Mouse (Mus musculus) stomach, embryonic 14.5 days (tissue): Measurements from ENCODE around the gene Tnk2. TPM values are rescaled to one million over a fixed set of nuclear protein-coding genes. Genes with fewer than 3 reads are reported as not detected.
A peak's percentile ranks its signal among the peaks of the same experiment; 100 is the strongest.
"Not testable (repeated sequence)": the region's sequence is repeated elsewhere in the genome, so short reads cannot be mapped to it uniquely, and the experiment has no call there.

ENCODE experiments used
- ATAC-seq: fragments of 200-750 bp; cut with Nextera tagmentation; 2 replicates; pipeline ENCODE4 v1.8.0; 2017; ENCODE audit warnings: low read depth, moderate TSS enrichment; ENCODE audit not compliant: insufficient number of reproducible peaks, insufficient read depth, low FRiP score
- H3K27ac ChIP-seq: fragments of 300-500 bp; sonication (generic); 2 replicates; pipeline ENCODE4 v1.5.1; 2014; ENCODE audit warnings: mild to moderate bottlenecking, low read length, moderate library complexity, mixed read lengths
- H3K27me3 ChIP-seq: fragments of 300-500 bp; sonication (generic); 2 replicates; pipeline ENCODE4 v1.6.1; 2014; ENCODE audit warnings: low read length, control low read depth, mixed read lengths; ENCODE audit not compliant: control insufficient read depth, insufficient read depth
- H3K36me3 ChIP-seq: fragments of 300-500 bp; sonication (generic); 2 replicates; pipeline ENCODE4 v1.6.1; 2014; ENCODE audit warnings: mild to moderate bottlenecking, control low read depth, low read length, moderate library complexity, mixed read lengths; ENCODE audit not compliant: control insufficient read depth, insufficient read depth
- H3K4me1 ChIP-seq: fragments of 300-500 bp; sonication (generic); 2 replicates; pipeline ENCODE4 v1.6.1; 2014; ENCODE audit warnings: low read length, control low read depth, mixed read lengths; ENCODE audit not compliant: control insufficient read depth, insufficient read depth
- H3K4me2 ChIP-seq: fragments of 300-500 bp; sonication (generic); replicated peaks from 2 replicates; pipeline ENCODE4 v1.6.1; 2014; ENCODE audit warnings: low read depth, low read length, control low read depth
- H3K4me3 ChIP-seq: fragments of 300-500 bp; sonication (generic); 2 replicates; pipeline ENCODE4 v1.5.1; 2014; ENCODE audit warnings: low read depth, low read length, control low read depth
- H3K9ac ChIP-seq: fragments of 300-500 bp; sonication (generic); replicated peaks from 2 replicates; pipeline ENCODE4 v1.6.1; 2014; ENCODE audit warnings: low read depth, mild to moderate bottlenecking, control low read depth, low read length, moderate library complexity, mixed read lengths
- H3K9me3 ChIP-seq: fragments of 300-500 bp; sonication (generic); 2 replicates; pipeline ENCODE4 v1.6.1; 2016; ENCODE audit warnings: low read depth, low read length, control low read depth; ENCODE audit not compliant: control insufficient read depth
- WGBS: fragments of 180-500 bp; shearing (Covaris S2); extraction: QIAGEN DNeasy Blood & Tissue Kit; methylation state at CpG from one replicate; pipeline ENCODE4 v1.1.7; 2014; 5-methylcytosine and 5-hydroxymethylcytosine counted together
- polyA plus RNA-seq: library from polyadenylated mRNA; unstranded; fragments of >200 nt; fragmentation: Nextera tagmentation; extraction: Ambion mirVana; gene quantifications from 2 replicates; pipeline ENCODE4 v1.2.1, GENCODE M21; 2014

Tnk2 gene
- polyA plus RNA-seq, 1 experiment from 2014 or later, result 17.1 TPM

DNA sequence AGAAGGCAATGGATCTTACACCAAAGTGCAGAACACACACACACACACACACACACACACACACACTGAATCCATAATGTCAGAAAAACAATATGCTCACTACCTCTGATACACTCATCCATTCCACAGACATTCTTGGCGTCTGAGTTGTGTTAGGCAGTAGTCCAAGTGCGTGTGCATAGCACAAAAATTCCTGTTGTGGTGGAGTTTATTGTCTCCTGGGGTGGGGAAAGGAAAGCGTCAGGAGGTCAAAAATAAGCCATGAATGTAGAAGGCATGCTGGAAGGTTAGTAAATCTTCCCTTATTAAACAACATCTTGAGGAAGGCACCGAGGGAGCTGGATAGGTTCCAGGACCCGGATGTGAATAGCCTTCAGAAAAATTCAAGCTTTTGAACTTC, 3.6 kb upstream of the Tnk2 start:
- no peaks in the 10 kb centered on the region for H3K9me3 ChIP-seq
- no peak overlapping the region for H3K4me2 ChIP-seq
- H3K36me3 ChIP-seq, result no peaks in the 10 kb centered on the region
- peaks cover 5% of the 10 kb centered on the region; the same call in 1 of the 2 replicates for H3K4me1 ChIP-seq
- 43% methylated on average over 5 of the region's 5 CpGs for WGBS
- H3K4me3 ChIP-seq, result no peak overlapping the region
- no peak for ATAC-seq
- no peak overlapping the region for H3K9ac ChIP-seq
- H3K27me3 ChIP-seq, result no peaks in the 10 kb centered on the region
- H3K27ac ChIP-seq, result no peak overlapping the region

DNA sequence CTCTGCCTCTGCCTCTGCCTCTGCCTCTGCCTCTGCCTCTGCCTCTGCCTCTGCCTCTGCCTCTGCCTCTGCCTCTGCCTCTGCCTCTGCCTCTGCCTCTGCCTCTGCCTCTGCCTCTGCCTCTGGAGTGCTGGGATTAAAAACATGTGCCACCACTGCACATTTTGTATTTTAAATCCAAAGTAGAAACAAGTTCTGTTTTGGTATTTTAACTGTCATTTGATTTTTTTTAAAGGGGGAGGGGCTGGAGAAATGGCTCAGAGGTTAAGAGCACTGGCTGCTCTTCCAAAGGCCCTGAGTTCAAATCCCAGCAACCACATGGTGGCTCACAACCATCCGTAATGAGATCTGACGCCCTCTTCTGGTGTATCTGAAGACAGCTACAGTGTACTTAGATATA, 3.0 kb upstream of the Tnk2 start:
- H3K27ac ChIP-seq, H3K36me3 ChIP-seq, H3K4me3 ChIP-seq, H3K27me3 ChIP-seq, H3K9ac ChIP-seq, ATAC-seq, H3K4me2 ChIP-seq, H3K9me3 ChIP-seq: not testable (repeated sequence)
- 69% methylated on average over 2 of the region's 2 CpGs for WGBS
- H3K4me1 ChIP-seq, result peaks cover 10% of the 10 kb centered on the region

DNA sequence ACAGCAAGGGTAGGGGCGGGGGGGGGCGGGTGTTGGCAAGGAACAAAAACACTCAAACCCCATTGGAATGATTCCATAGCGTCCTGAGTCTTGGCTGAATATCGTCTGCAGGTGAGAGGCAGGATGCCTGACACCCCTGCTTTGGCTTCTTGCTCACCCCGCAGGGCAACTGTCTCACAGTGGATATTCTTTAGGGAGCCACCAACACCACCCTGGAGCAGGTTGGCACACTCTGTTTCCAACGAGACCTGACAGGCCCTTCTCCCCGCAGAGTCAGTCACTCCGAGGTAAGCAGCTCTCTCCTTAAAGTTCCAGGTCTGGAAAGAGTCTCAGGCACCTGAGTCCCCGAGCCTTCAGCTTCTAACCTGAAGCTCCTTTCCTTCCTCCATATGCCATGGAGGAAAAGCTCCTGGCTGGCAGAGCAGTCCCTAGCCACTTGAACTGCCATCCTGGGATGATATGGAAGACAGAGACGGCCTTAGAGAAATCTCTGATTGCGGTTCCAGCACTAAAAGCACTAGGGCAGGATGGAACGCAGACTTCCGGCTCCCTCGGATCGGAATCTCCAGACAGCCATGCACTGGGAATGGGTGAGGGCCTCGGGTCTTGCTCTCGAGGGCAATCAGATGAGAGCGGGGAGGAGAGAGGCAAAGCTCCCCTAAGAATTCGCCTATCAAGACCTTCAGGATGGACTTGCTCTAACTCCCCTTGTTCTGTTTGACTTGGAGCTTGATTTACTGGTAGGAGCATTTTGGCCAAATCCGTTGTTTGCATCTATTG, 2.0 kb upstream of the Tnk2 start:
- Histone ChIP-seq H3K4me1 (peaks cover 17% of the 10 kb centered on the region), H3K27ac (no peak overlapping the region), H3K4me3 (no peak overlapping the region), H3K4me2 (no peak overlapping the region), H3K27me3 (no peaks in the 10 kb centered on the region), H3K9me3 (no peaks in the 10 kb centered on the region), H3K9ac (no peak overlapping the region), H3K36me3 (no peaks in the 10 kb centered on the region)
- ATAC-seq, result no peak
- WGBS, result 57% methylated on average over 19 of the region's 20 CpGs

DNA sequence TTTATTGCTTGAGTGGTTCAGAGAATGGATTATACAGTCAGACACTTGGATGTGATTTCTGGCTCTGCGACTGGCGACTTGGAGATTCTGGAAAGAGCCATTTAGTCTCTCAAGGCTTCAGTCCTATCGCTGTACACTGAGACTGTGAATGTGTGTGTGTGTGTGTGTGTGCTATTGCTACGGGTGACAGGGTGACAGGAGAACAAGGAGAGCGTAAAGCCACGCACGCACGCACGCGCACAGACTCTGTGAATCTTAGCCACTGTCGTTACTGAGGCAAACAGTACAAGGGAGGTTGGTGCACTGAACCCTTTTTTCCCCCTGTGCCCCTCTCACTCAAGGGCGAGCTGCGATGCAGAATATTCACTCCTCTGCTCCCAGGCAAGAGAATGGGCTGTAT, 1.4 kb upstream of the Tnk2 start:
- Histone ChIP-seq H3K4me2 (no peak overlapping the region), H3K4me3 (no peak overlapping the region)
- no peak for ATAC-seq

DNA sequence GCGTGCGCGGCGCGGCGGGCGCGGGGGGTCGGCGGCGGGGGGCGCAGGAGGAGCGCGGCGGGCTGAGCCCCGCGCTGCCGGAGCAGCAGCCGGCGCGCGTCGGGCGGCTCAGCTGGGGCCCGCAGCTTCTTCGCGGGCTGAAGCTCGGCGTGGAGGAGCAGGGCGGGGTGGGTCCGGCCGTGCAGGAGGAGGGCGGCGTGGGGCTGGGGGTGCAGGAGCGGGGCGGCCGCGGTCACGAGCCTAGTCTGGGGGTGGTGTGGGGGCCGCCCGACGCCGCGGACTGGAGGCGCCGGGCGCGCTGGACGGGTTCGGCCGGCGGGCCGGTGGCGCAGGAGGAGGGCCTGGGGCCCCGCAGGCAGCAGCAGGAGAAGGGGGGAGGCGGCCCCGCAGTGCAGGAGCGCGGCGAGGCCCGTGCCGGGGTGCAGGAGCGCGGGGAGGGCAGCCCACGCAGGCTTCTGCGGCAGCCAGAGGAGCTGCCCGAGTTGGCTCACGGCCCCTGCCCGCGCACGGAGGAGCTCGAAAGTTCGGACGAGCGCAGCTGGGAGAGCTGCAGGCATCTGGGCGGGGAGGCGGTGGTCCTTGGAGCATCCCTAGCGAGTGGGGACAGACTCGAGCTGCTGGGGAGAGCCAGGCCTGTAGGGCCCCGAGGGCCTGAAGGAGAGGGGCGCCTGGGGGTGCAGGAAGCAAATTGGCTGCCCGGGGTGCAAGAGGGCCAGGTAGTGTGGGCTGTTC, 561 bp downstream of the Tnk2 start:
- peaks cover 17% of the 10 kb centered on the region for H3K4me1 ChIP-seq
- no peaks in the 10 kb centered on the region for H3K9me3 ChIP-seq
- peak overlapping the region; percentile 89 for H3K27ac ChIP-seq
- no peaks in the 10 kb centered on the region for H3K36me3 ChIP-seq
- H3K4me2 ChIP-seq, result peak overlapping the region; percentile 84
- no peaks in the 10 kb centered on the region for H3K27me3 ChIP-seq
- peak; percentile 68 for ATAC-seq
- peak overlapping the region; percentile 89 for H3K4me3 ChIP-seq
- WGBS, result 1% methylated on average over 71 of the region's 82 CpGs
- H3K9ac ChIP-seq, result peak overlapping the region; percentile 80

More for the DNA sequence above, 1.4 kb upstream of the Tnk2 start:
- H3K27ac ChIP-seq, result no peak overlapping the region
- H3K9ac ChIP-seq, result no peak overlapping the region
- H3K4me1 ChIP-seq, result peaks cover 17% of the 10 kb centered on the region
- H3K27me3 ChIP-seq, result no peaks in the 10 kb centered on the region
- H3K9me3 ChIP-seq, result no peaks in the 10 kb centered on the region
- 59% methylated on average over 13 of the region's 13 CpGs for WGBS
- no peaks in the 10 kb centered on the region for H3K36me3 ChIP-seq

DNA sequence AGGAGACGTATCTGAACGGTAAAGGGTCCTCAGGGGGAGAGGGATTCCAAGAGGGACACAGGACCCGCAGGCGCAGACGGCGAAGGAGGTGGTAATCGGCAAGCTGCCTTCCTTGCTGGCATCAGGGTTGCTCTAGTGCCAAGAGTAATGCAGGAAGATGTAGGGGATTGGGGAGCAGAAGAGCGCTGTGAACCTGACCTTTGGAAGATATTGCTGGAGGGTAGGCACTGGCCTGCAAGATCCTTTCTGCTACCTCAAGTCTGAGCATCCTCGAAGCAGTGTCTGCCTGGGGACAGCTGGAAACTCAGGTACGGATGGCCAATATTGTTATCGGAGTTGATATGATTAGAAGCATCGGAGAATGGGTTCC, 1.1 kb downstream of the Tnk2 start:
- WGBS, result 8% methylated on average over 12 of the region's 12 CpGs
- H3K36me3 ChIP-seq, result no peaks in the 10 kb centered on the region
- no peaks in the 10 kb centered on the region for H3K9me3 ChIP-seq
- H3K4me3 ChIP-seq, result peak overlapping the region; percentile 89
- no peaks in the 10 kb centered on the region for H3K27me3 ChIP-seq
- H3K4me2 ChIP-seq, result peak overlapping the region; percentile 84
- peak overlapping the region; percentile 89; the same call in 1 of the 2 replicates for H3K27ac ChIP-seq
- peaks cover 17% of the 10 kb centered on the region for H3K4me1 ChIP-seq
- ATAC-seq, result no peak
- peak overlapping the region; percentile 80 for H3K9ac ChIP-seq

DNA sequence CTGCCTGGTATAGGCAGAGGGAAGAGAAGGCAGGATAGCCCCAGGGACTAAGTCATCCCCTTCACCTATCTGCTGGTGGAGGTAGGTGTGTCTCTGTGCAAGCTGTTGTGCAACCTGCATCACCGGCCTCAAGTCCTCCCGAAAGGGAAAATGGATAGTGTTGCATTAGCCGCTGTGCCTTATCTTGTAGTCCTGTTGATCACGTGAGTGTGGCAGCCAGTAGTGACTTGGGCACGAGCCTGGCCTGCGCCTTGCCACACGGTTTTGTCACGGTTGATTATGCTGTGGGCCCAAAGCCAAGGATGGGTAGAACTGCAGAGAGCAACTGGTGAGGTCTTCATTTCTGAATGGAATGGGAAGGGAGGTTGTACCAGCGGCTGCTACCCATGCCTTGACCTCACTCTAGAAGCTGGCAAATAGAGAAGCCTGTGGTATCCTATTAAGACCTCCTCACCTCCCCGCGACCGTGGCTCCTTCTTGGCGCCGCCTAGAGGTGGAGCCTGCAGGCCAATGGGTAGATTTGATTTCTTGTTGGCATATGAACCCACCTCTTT, 1.8 kb downstream of the Tnk2 start:
- ATAC-seq, result no peak
- Histone ChIP-seq H3K27me3 (no peaks in the 10 kb centered on the region), H3K27ac (no peak overlapping the region), H3K4me2 (peak overlapping the region; percentile 84), H3K4me3 (peak overlapping the region; percentile 89), H3K4me1 (peaks cover 17% of the 10 kb centered on the region), H3K36me3 (no peaks in the 10 kb centered on the region), H3K9me3 (no peaks in the 10 kb centered on the region), H3K9ac (peak overlapping the region; percentile 80; the same call in 1 of the 2 replicates)
- 19% methylated on average over 14 of the region's 14 CpGs for WGBS

DNA sequence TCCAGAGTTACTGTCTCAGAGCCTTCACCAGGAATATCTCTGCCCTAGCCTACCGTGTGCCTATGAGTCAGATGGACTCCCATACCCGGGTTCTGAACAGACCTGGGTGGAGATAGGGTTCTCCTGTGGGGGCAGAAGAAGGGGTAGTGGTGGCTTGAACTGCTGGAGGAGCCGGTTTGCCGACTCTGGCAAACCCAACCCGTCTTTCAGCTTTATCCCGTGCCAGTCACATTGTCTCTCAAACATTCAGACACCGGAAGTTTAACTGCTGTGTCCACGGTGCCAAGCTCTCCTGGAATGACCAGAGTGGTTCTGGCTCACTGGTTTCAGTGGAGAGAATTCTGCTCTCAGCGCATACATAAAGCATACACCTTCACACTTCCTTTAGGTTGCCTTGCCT, 2.3 kb downstream of the Tnk2 start:
- 73% methylated on average over 9 of the region's 9 CpGs for WGBS
- no peak for ATAC-seq
- Histone ChIP-seq H3K9me3 (no peaks in the 10 kb centered on the region), H3K4me2 (peak overlapping the region; percentile 84), H3K4me3 (peak overlapping the region; percentile 89; the same call in 1 of the 2 replicates), H3K4me1 (peaks cover 17% of the 10 kb centered on the region), H3K27ac (peak overlapping the region; percentile 12; the same call in 1 of the 2 replicates), H3K36me3 (no peaks in the 10 kb centered on the region), H3K27me3 (no peaks in the 10 kb centered on the region), H3K9ac (no peak overlapping the region)
